Mouse (Mus musculus) heart, postnatal 0 days (tissue): ENCODE measurements around the gene Sgpl1. TPM values are rescaled to one million over a fixed set of nuclear protein-coding genes. Genes with fewer than 3 reads are reported as not detected.

Experiments
- ATAC-seq: fragments of 200-750 bp; cut with Nextera tagmentation; 2 replicates; pipeline ENCODE4 v1.8.0; 2017; ENCODE audit warnings: low read depth, moderate number of reproducible peaks, moderate library complexity; ENCODE audit not compliant: insufficient read depth
- DNase-seq: peaks from one replicate; pipeline ENCODE4 v3.0.0-alpha.2; 2016; ENCODE audit warnings: low spot score
- H3K27ac ChIP-seq: fragments of 300-500 bp; sonication (generic); 2 replicates; pipeline ENCODE4 v1.5.1; 2014; ENCODE audit warnings: low read depth, mild to moderate bottlenecking
- H3K27me3 ChIP-seq: fragments of 300-500 bp; sonication (generic); 2 replicates; pipeline ENCODE4 v1.6.1; 2014; ENCODE audit warnings: low read length, mixed read lengths; ENCODE audit not compliant: control insufficient read depth, insufficient read depth
- H3K36me3 ChIP-seq: fragments of 300-500 bp; sonication (generic); replicated peaks from 2 replicates; pipeline ENCODE4 v1.6.1; 2014; ENCODE audit warnings: low read length, mixed read lengths; ENCODE audit not compliant: control insufficient read depth, insufficient read depth
- H3K4me1 ChIP-seq: fragments of 300-500 bp; sonication (generic); 2 replicates; pipeline ENCODE4 v1.6.1; 2014; ENCODE audit warnings: antibody characterized with exemption; ENCODE audit not compliant: control insufficient read depth, insufficient read depth
- H3K4me2 ChIP-seq: fragments of 300-500 bp; sonication (generic); 2 replicates; pipeline ENCODE4 v1.6.1; 2014; ENCODE audit warnings: low read depth, mild to moderate bottlenecking, low read length, moderate library complexity
- H3K4me3 ChIP-seq: fragments of 300-500 bp; sonication (generic); 2 replicates; pipeline ENCODE4 v1.5.1; 2014; ENCODE audit warnings: low read depth, low read length
- H3K9ac ChIP-seq: fragments of 300-500 bp; sonication (generic); replicated peaks from 2 replicates; pipeline ENCODE4 v1.6.1; 2014; ENCODE audit warnings: low read depth, low read length, mixed read lengths
- H3K9me3 ChIP-seq: fragments of 300-500 bp; sonication (generic); replicated peaks from 2 replicates; pipeline ENCODE4 v1.6.1; 2016; ENCODE audit warnings: low read length; ENCODE audit not compliant: control insufficient read depth
- CTCF ChIP-seq: IDR thresholded peaks from 2 replicates; pipeline ENCODE4 v1.5.1; 2016; ENCODE audit warnings: antibody characterized with exemption, control low read depth, low read depth
- EP300 ChIP-seq: IDR thresholded peaks from 2 replicates; pipeline ENCODE4 v1.6.1; 2016; ENCODE audit warnings: antibody characterized with exemption, low read depth
- WGBS: fragments of 180-500 bp; shearing (Covaris S2); extraction: QIAGEN DNeasy Blood & Tissue Kit; methylation state at CpG from one replicate; pipeline ENCODE4 v1.1.7; 2014; 5-methylcytosine and 5-hydroxymethylcytosine counted together
- polyA plus RNA-seq: library from polyadenylated mRNA; unstranded; fragments of >200 nt; fragmentation: Nextera tagmentation; extraction: Ambion mirVana; gene quantifications from 2 replicates; pipeline ENCODE4 v1.2.1, GENCODE M21; 2015
- total RNA-seq: library from RNA; depleted of rRNA; stranded (reverse); fragments of >200 nt; gene quantifications from 2 replicates; pipeline ENCODE4 v1.2.3, GENCODE M21; 2014; ENCODE audit warnings: low replicate concordance

Sgpl1 gene
- total and polyA plus RNA-seq, 2 experiments from 2014 or later = 16.7 to 36.3 TPM

DNA sequence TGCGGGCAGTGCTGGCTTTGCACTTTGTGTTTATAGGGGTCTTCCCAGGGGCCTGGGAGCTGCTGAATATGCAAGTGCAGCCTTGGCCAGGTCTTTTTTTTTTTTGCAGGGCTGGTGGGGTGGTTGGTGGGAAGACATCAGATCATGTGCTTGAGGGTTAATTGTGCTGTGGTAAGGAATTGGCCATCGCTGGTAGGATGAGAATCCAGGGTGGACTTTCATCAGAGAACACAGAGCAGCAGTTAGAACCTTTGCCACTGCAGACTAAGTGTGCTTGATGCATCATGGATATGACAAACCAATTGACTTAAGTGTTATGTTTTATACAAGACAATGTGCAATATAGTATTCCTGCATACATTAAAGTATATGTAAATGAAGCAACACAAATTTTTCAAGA lies 62.1 kb downstream of the Sgpl1 start:
- 86% methylated on average over 2 of the region's 2 CpGs for WGBS
- H3K27me3 ChIP-seq = no peaks in the 10 kb centered on the region
- no peaks in the 10 kb centered on the region for H3K9me3 ChIP-seq
- H3K9ac ChIP-seq = no peak overlapping the region
- no peak for TF ChIP-seq CTCF
- no peak overlapping the region for H3K4me3 ChIP-seq
- H3K27ac ChIP-seq = no peak overlapping the region
- H3K36me3 ChIP-seq = no peaks in the 10 kb centered on the region
- DNase-seq (no peak), ATAC-seq (no peak)
- H3K4me2 ChIP-seq = no peak overlapping the region
- peaks cover 8% of the 10 kb centered on the region for H3K4me1 ChIP-seq

DNA sequence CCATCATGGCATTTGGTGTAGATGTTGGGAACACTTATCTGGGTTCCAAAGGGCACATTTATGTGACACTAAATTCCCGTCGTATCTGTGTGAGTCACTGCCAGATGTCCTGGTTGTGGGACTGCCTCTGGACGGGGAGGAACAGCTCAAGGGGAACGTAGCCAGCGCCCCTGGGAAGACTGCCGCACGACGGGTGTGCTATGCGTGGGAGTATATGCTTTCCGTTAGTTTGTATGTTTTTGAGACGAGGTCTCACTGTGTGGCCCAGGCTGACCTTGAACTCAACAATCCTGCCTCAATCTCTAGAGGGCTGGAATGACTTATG lies 66.6 kb downstream of the Sgpl1 start:
- Histone ChIP-seq H3K9ac (no peak overlapping the region), H3K4me2 (peak overlapping the region; percentile 36; the same call in 1 of the 2 replicates), H3K4me3 (no peak overlapping the region), H3K4me1 (peaks cover 9% of the 10 kb centered on the region), H3K27me3 (no peaks in the 10 kb centered on the region), H3K36me3 (no peaks in the 10 kb centered on the region), H3K9me3 (no peaks in the 10 kb centered on the region), H3K27ac (no peak overlapping the region)
- DNase-seq (no peak), ATAC-seq (peak; percentile 57; the same call in 1 of the 2 replicates)
- 46% methylated on average over 11 of the region's 11 CpGs for WGBS
- no peak for TF ChIP-seq EP300
- TF ChIP-seq CTCF = no peak

DNA sequence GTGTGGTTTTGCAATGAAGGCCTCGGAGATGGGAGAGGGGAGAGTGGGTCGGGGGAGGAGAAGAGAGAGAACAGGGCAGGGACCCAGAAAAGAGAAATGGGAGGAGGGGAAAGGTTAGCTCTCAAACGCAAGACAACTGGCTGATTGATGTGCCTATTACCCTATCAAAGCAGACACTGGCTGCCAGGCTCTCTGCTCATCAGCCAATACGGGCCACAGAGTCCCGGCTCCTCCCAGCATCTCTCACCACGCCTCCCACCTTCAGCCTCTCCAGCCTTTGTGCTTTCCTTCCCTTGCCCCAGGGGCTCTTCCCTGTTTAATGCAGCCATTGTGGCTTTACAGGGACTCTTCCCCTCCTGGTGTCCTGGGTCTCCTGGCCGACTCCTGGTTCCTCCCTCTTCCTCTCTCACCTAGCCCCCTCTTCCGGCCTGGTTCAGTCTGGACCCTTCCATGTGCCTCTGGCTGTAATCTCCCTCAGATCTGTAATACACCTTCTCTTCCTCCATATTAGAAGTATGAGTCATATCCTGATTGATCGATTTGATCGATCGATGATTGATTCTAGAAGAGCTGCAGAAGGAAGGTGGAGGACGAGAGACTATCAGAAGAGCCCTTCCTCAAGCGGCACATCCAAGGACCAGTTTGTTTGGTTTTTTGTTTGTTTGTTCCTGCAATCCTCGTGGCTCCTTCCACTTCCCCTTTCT lies 67.1 kb downstream of the Sgpl1 start:
- no peak overlapping the region for H3K4me3 ChIP-seq
- no peak overlapping the region for H3K27ac ChIP-seq

DNA sequence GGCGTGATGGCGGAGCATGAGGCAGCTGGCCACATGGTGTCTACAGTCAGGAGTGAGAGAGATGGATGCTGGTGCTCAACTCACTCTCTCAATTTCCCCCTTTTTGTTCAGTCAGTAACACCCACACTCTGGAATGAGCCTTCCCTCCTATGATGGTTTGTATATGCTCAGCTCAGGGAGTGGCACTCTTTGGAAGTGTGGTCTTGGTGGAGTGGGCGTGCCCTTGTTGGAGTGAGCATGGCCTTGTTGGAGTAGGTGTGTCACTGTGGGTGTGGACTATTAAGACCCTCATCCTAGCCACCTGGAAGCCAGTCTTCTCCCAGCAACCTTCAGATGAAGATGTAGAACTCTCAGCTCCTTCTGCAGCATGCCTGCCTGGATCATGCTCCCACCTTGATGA lies 71.9 kb downstream of the Sgpl1 start:
- Histone ChIP-seq H3K27me3 (no peaks in the 10 kb centered on the region), H3K4me3 (no peak overlapping the region), H3K9ac (no peak overlapping the region), H3K36me3 (no peaks in the 10 kb centered on the region), H3K27ac (no peak overlapping the region), H3K4me1 (peaks cover 3% of the 10 kb centered on the region), H3K4me2 (no peak overlapping the region), H3K9me3 (no peaks in the 10 kb centered on the region)
- no peak for TF ChIP-seq EP300
- TF ChIP-seq CTCF = no peak
- no peak for DNase-seq
- ATAC-seq = no peak
- WGBS = 87% methylated on average over 3 of the region's 3 CpGs

More for the DNA sequence above, 67.1 kb downstream of the Sgpl1 start:
- Histone ChIP-seq H3K4me2 (peak overlapping the region; percentile 36), H3K27me3 (no peaks in the 10 kb centered on the region), H3K9ac (no peak overlapping the region), H3K4me1 (peaks cover 9% of the 10 kb centered on the region), H3K36me3 (no peaks in the 10 kb centered on the region), H3K9me3 (no peaks in the 10 kb centered on the region)
- peak; percentile 54 for DNase-seq
- TF ChIP-seq CTCF = no peak
- no peak for TF ChIP-seq EP300
- 41% methylated on average over 14 of the region's 14 CpGs for WGBS
- peak; percentile 87 for ATAC-seq

DNA sequence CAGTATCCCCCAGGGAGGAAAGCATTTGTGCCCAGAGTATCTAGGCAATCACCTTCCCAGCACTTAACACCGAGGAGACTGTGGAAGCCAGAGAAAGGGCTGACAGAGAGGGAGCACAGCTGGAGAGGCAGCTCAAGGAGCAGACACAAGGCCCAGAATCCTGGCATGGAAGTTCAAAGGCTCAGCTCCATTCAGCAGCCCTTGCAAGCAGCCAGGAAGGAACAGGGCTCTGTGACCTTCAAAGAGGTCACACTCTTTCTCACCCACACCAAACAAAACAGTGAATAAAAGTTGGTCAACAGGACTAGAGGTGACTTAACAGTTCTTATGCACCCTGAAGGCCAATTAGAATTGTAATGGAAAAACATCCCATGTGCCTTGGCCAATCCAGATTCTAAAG lies 72.9 kb downstream of the Sgpl1 start:
- Histone ChIP-seq H3K27ac (no peak overlapping the region), H3K4me2 (no peak overlapping the region), H3K27me3 (no peaks in the 10 kb centered on the region), H3K9ac (no peak overlapping the region), H3K4me3 (no peak overlapping the region), H3K4me1 (no peaks in the 10 kb centered on the region), H3K36me3 (no peaks in the 10 kb centered on the region), H3K9me3 (no peaks in the 10 kb centered on the region)
- TF ChIP-seq EP300 = no peak
- no peak for TF ChIP-seq CTCF
- ATAC-seq (no peak), DNase-seq (no peak)
- 8% methylated on average over 1 of the region's 1 CpGs for WGBS

DNA sequence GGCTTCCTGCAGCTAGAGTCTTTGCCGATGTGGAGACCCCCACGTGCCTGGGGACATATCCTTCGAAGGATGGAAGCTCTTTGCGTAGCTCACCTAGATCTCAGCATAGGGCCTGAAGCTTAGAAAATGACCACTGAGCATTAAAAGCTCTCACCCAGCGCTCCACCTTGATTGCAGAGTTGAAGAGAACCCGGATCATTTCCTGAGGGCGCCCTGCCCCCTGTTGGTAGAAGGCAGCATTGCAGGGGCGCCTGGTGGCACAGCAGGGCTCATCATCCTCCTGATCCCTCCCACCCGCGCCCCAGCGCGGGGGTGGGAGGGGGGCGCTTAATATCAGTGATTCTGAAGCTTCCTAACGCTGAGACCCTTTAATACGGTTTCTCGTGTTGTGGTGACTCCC lies 75.2 kb downstream of the Sgpl1 start:
- peak; percentile 86 for TF ChIP-seq CTCF
- TF ChIP-seq EP300 = no peak
- whole genome bisulfite sequencing = 10% methylated on average over 16 of the region's 16 CpGs
- Histone ChIP-seq H3K4me1 (0 out of 2 replicates have a peak, but pooled peaks cover 6% of the 10 kb centered on the region), H3K9me3 (no peaks in the 10 kb centered on the region), H3K36me3 (no peaks in the 10 kb centered on the region), H3K9ac (no peak overlapping the region), H3K4me2 (no peak overlapping the region), H3K27me3 (no peaks in the 10 kb centered on the region), H3K4me3 (no peak overlapping the region), H3K27ac (no peak overlapping the region)
- no peak for DNase-seq
- ATAC-seq = no peak
